Mouse (Mus musculus) right cerebral cortex, postnatal 10 days (tissue): ENCODE measurements around the gene Mroh2b.
A peak's percentile ranks its signal among the peaks of the same experiment; 100 is the strongest.

Experiments
- DNase-seq, 2 experiments: peaks; one replicate each; pipeline ENCODE4 v3.0.0; 2021; ENCODE audit warnings: low spot score in 2 of 2

Mroh2b gene

DNA sequence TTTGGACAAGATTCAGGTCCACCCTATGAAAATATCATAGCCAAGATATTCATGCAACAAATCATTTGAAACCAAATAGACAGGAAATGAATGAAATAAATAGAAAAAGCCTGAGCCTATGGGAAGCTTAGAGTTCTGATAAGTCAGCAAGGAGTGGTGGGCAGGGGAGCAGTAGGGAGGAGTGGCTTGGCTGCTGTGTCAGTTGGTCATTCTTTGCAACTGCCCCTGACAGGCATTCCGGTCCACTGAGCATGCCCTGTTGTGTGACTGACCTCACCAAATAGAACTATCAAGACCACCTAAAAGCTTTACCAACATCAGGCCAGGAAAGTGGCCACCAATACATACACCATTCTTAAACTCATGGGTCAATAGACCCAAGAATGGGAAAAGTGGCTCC lies at the start of gene Mroh2b:
Gene Mroh2b, plus strand, starts transcription at position 301 of the 400 bp plus-strand sequence.
- no peak for DNase-seq

DNA sequence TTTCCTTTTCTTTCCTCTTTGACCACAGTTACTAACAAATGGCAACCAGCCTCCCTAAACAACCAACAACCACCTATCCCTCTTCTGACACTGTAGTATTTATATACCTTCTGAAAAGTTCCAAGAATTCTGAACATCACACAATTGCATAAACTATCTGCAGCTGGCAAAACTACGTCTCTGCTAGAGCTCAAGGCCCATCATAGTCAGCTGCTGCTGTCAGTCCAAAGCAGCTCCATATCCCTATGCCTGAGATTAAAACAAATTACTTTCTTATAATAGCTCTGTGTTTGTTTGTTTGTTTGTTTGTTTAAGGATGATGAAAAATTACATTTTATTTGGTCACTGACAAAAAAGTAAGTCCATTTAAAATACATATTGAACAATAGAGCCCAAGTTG lies 48.5 kb upstream of the Mroh2b start:
- no peak for DNase-seq

DNA sequence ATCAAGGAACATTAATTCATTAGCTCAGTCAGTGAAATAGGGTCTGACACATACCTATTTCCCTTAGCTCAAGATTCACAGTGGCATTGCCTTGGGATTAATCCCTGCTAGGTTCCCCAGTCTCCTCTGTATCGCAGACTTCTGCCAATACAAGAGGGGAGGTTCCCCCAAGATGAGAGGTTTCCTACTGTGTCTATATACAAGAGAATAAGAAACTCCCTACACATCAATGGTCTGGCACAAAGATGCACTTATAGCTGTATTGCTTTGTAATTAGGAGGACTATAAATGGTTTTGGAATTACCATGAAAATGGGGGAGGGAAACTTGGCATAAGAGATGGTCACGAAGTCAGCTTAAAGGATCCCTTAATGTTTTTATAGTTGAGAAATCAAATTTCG lies 3.6 kb upstream of the Mroh2b start:
- DNase-seq, result no peak

DNA sequence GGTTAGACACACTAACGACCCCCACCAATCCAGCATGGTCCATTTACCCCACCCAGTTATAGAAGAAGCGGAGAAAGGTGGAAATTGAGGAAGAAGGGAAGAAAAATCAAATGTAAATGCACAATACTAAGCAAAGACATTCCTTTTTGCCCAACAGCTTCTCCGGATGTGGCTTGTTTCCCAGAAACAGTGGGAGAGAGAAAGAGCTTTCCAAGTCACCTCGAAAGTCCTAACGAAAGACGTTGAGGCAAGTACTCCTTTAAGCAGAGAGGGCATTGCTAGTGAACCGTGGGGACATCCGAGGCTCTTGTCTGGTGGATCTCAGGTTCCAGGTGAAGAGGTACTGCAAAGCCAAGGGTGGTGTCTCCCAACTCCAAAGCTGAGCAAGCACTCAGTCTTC lies 36.2 kb downstream of the Mroh2b start:
- DNase-seq, result peak in 1 of 2 experiments; percentile 25

DNA sequence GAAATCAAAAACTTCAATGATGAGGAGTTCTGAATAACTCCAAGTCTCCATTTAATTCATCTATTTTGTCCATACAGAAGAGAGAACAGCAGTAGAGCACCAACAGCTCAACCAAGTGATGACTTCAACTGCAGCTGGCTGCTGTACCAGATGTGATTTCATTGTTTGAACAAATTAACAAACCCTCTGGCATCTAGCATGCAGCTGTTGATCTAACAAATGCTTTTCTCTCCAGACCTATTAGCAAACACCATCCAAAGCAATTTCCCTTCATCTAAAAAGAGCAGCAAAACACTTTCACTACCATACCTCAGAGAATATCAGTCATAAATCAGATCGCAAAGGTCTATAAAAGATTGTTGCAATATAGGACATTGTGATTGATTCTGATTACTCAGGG lies 74.8 kb downstream of the Mroh2b start:
- no peak for DNase-seq

DNA sequence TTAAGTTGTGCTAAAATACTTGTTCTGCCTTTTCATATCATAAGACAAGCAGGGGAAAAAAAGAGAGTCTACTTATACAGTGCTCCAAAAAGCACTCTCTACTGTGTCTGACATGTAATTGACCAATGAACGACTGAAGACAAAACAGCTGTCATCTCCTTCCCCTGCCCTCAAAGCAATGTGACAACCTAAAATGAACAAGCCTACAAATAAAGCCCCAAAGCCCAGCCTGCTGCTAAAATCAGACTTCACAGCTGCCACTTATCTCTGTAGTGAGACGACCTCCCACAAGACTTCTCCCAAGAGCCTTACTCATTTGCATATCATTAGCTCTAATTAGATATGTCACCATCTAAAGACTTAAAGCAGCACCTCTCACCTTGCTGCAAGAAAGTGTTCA lies 104.4 kb downstream of the Mroh2b start:
- peak in 1 of 2 experiments; percentile 35 for DNase-seq

DNA sequence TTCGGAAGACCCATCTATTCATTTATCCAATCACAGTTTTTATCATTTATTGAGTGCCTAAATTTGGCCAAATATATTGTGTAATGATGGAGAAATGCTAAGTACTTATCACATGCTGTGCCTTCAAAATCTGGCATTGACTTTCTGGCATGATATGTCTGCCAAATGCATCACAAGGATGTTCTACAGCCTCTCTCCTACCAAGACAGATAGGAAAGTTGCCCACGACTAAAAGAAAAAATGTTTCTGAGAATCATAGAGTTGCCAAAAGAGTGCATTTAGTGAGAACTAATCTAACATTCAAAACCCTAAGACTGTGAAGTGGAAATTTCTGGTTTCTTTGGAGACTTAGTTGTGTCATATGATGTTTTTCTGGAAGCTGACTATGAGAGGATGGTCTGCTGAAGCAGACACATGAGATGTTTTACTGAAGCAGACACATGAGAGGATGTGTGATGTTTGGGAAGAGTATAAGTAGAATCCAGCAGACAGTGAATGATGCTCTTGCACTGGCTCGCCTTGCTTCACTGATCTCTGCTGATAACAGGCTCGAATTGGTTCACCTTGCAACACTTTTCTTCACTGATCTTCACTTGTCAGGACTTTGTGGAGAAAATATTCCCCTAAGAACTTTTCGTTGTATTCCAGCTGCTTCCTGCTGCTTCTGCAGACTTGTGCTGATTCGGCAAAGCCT lies 105.1 kb downstream of the Mroh2b start:
- DNase-seq, result no peak

DNA sequence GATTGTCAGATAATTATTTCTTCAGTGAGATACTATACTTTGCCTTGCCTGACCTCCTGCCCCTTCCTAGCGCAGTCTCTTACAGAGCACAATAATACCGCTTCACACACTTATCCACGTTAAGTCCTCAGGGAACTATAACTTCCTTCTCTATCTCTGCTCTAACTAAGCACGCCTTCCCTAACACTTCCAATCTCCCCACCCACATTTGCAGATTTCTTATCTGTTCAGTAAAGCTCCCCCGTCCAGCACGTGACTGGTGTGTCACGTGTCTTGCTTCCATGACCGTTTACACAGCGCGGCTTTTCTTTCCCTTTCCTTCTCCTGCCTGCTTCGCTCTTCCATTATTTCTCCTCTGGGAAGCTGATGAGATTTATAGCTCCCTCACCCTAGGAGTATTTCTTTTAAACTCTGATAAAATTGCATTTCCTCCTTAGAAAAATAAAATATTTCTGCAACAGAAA lies 111.1 kb downstream of the Mroh2b start:
- no peak for DNase-seq
